Mouse (Mus musculus): Measurements from ENCODE around the gene Kpna1. TPM values are rescaled to one million over a fixed set of nuclear protein-coding genes. Genes with fewer than 3 reads are reported as not detected.

Kpna1 gene
- total and polyA plus RNA-seq, 3 experiments, result 24.5 to 34.9 TPM; not detected in 1

- Histone ChIP-seq H3K79me2 (ENCODE audit: control insufficient read depth, insufficient read depth, low read length, poor library complexity) (peaks cover 7% of the 10 kb centered on the region; the same call in 1 of the 2 replicates), H3K9ac (ENCODE audit: control insufficient read depth, low read depth, low read length, poor library complexity, severe bottlenecking) (peak overlapping the region; percentile 92), H3K9me3 (replicated peaks; ENCODE audit: insufficient read depth, low read length) (no peaks in the 10 kb centered on the region), H3K27ac (ENCODE audit: control insufficient read depth, low read depth, low read length) (peak overlapping the region; percentile 53), H3K36me3 (ENCODE audit: control insufficient read depth in 1 of 2, insufficient read depth in 2 of 2, low read length in 2 of 2) (peaks cover 0 to 4% of the 10 kb centered on the region in 2 experiments; a peak in 1 of 4 replicates), H3K27me3 (ENCODE audit: control insufficient read depth in 1 of 2, insufficient read depth in 2 of 2, low read length in 2 of 2) (no peaks in the 10 kb centered on the region), H3K4me3 (ENCODE audit: control insufficient read depth in 1 of 2, insufficient read depth in 1 of 2, low read depth in 2 of 2, low read length in 2 of 2) (peak overlapping the region; percentile 97 to 99), H3K4me1 (ENCODE audit: control insufficient read depth in 1 of 2, insufficient read depth in 2 of 2, low read length in 2 of 2) (peaks cover 0 to 8% of the 10 kb centered on the region in 2 experiments; a peak in 2 of 4 replicates)
- no peak for DNase-seq (ENCODE audit: low read depth, low spot score)
- TF ChIP-seq GABPA (IDR thresholded peaks at IDR 0.05; ENCODE audit: low read depth, low read length), result no peak
- 0 out of 2 replicates have a peak, but pooled peaks have one; percentile 22 for TF ChIP-seq KAT2A (conservative IDR thresholded peaks at IDR 0.05; ENCODE audit: low read depth, low read length)
- 0 out of 2 replicates have a peak, but pooled peaks have one; percentile 11 for TF ChIP-seq BHLHE40 (IDR thresholded peaks at IDR 0.05; ENCODE audit: borderline replicate concordance, low read depth, low read length)
- 0 out of 4 replicates have a peak, but pooled peaks of 1 of the 2 experiments have one; percentile 8 for TF ChIP-seq EP300 (IDR thresholded peaks at IDR 0.05; ENCODE audit: low read depth in 1 of 2, low read length in 2 of 2)
- no peak for TF ChIP-seq NELFE (IDR thresholded peaks at IDR 0.05; ENCODE audit: low read depth, low read length)
- TF ChIP-seq ZC3H11A (IDR thresholded peaks at IDR 0.05; ENCODE audit: low read depth, low read length), result no peak
- no peak for TF ChIP-seq RAD21 (IDR thresholded peaks at IDR 0.05; ENCODE audit: low read depth, low read length)
- TF ChIP-seq CHD2 (IDR thresholded peaks at IDR 0.05; ENCODE audit: low read length), result peak; percentile 41; the same call in 1 of the 2 replicates
- 0 out of 2 replicates have a peak, but pooled peaks have one; percentile 47 for TF ChIP-seq MAZ (IDR thresholded peaks at IDR 0.05; ENCODE audit: low read depth, low read length)
- TF ChIP-seq POLR2AphosphoS5 (IDR thresholded peaks at IDR 0.05; ENCODE audit: borderline replicate concordance, low read depth, low read length), result no peak
These were observed 39.3 kb upstream of the Kpna1 start for GRCm38 (mm10) chr16:35939261-35939660.

- H3K27me3 ChIP-seq (ENCODE audit: control insufficient read depth in 1 of 2, insufficient read depth in 2 of 2, low read length in 2 of 2), result no peaks in the 10 kb centered on the region
- H3K36me3 ChIP-seq (ENCODE audit: control insufficient read depth in 1 of 2, insufficient read depth in 2 of 2, low read length in 2 of 2), result peaks cover 0 to 4% of the 10 kb centered on the region in 2 experiments; a peak in 1 of 4 replicates
- H3K9ac ChIP-seq (ENCODE audit: control insufficient read depth, low read depth, low read length, poor library complexity, severe bottlenecking), result peak overlapping the region; percentile 92
- H3K4me1 ChIP-seq (ENCODE audit: control insufficient read depth in 1 of 2, insufficient read depth in 2 of 2, low read length in 2 of 2), result peaks cover 0 to 8% of the 10 kb centered on the region in 2 experiments; a peak in 2 of 4 replicates
- peak overlapping the region; percentile 53 for H3K27ac ChIP-seq (ENCODE audit: control insufficient read depth, low read depth, low read length)
- no peaks in the 10 kb centered on the region for H3K9me3 ChIP-seq (replicated peaks; ENCODE audit: insufficient read depth, low read length)
- peak overlapping the region; percentile 97 to 99 for H3K4me3 ChIP-seq (ENCODE audit: control insufficient read depth in 1 of 2, insufficient read depth in 1 of 2, low read depth in 2 of 2, low read length in 2 of 2)
- DNase-seq (ENCODE audit: low read depth, low spot score), result peak; percentile 98
- H3K79me2 ChIP-seq (ENCODE audit: control insufficient read depth, insufficient read depth, low read length, poor library complexity), result peaks cover 7% of the 10 kb centered on the region; the same call in 1 of the 2 replicates
- TF ChIP-seq POLR2AphosphoS5 (IDR thresholded peaks at IDR 0.05; ENCODE audit: borderline replicate concordance, low read depth, low read length) (peak; percentile 83; the same call in 1 of the 2 replicates), USF1 (IDR thresholded peaks at IDR 0.05; ENCODE audit: low read depth, low read length) (peak; percentile 92), ZMIZ1 (IDR thresholded peaks at IDR 0.05; ENCODE audit: low read depth, low read length) (peak; percentile 91), KAT2A (conservative IDR thresholded peaks at IDR 0.05; ENCODE audit: low read depth, low read length) (no peak; the same call in 1 of the 2 replicates), ETS1 (IDR thresholded peaks at IDR 0.05; ENCODE audit: low read depth, low read length) (peak; percentile 51; the same call in 1 of the 2 replicates), E2F4 (IDR thresholded peaks at IDR 0.05; ENCODE audit: borderline replicate concordance, low read depth, low read length) (no peak), ZKSCAN1 (IDR thresholded peaks at IDR 0.05; ENCODE audit: low read depth, low read length) (no peak), CHD1 (IDR thresholded peaks at IDR 0.05; ENCODE audit: low read depth, low read length) (no peak), SIN3A (IDR thresholded peaks at IDR 0.05; ENCODE audit: low read length) (peak; percentile 79), EP300 (IDR thresholded peaks at IDR 0.05; ENCODE audit: low read depth in 1 of 2, low read length in 2 of 2) (no peak), ELF1 (IDR thresholded peaks at IDR 0.05; ENCODE audit: low read depth, low read length) (peak; percentile 57), TCF12 (IDR thresholded peaks at IDR 0.05; ENCODE audit: low read depth, low read length) (peak; percentile 50; the same call in 1 of the 2 replicates), UBTF (IDR thresholded peaks at IDR 0.05; ENCODE audit: borderline replicate concordance, insufficient read depth, low read depth, low read length) (no peak), ZNF384 (IDR thresholded peaks at IDR 0.05; ENCODE audit: low read depth, low read length) (no peak), HCFC1 (IDR thresholded peaks at IDR 0.05; ENCODE audit: low read depth, low read length) (peak; percentile 71; the same call in 1 of the 2 replicates), TBP (IDR thresholded peaks at IDR 0.05; ENCODE audit: low read depth, low read length) (peak; percentile 98), MYC (IDR thresholded peaks at IDR 0.05; ENCODE audit: low read depth, low read length) (peak; percentile 73), RCOR1 (IDR thresholded peaks at IDR 0.05; ENCODE audit: low read depth, low read length) (0 out of 2 replicates have a peak, but pooled peaks have one; percentile 65), BHLHE40 (IDR thresholded peaks at IDR 0.05; ENCODE audit: borderline replicate concordance, low read depth, low read length) (peak; percentile 71; the same call in 1 of the 2 replicates), USF2 (IDR thresholded peaks at IDR 0.05; ENCODE audit: borderline replicate concordance in 1 of 2, insufficient read depth in 1 of 2, low read depth in 1 of 2, low read length in 2 of 2) (peak in 1 of 2 experiments; percentile 56; a peak in 1 of 4 replicates), MEF2A (IDR thresholded peaks at IDR 0.05; ENCODE audit: extremely low read depth, insufficient replicate concordance, low read depth, low read length, poor library complexity, severe bottlenecking) (no peak), MYB (IDR thresholded peaks at IDR 0.05; ENCODE audit: low read depth, low read length) (no peak), GABPA (IDR thresholded peaks at IDR 0.05; ENCODE audit: low read depth, low read length) (no peak)
These were observed 38.9 kb upstream of the Kpna1 start for GRCm38 (mm10) chr16:35939690-35940089.
